Mouse (Mus musculus) retina, embryonic 14.5 days (tissue): ENCODE results near the gene Sgms1.

Source experiments
- DNase-seq: peaks from one replicate; pipeline ENCODE4 v3.0.0-alpha.2; 2015; ENCODE audit warnings: low spot score

The Sgms1 gene

GRCm38 (mm10) chr19:32292782-32293776, 96.4 kb downstream of the Sgms1 start:
- DNase-seq = no peak

- no peak for DNase-seq
Observed at GRCm38 (mm10) chr19:32292067-32292739, 97.3 kb downstream of the Sgms1 start.

DNA sequence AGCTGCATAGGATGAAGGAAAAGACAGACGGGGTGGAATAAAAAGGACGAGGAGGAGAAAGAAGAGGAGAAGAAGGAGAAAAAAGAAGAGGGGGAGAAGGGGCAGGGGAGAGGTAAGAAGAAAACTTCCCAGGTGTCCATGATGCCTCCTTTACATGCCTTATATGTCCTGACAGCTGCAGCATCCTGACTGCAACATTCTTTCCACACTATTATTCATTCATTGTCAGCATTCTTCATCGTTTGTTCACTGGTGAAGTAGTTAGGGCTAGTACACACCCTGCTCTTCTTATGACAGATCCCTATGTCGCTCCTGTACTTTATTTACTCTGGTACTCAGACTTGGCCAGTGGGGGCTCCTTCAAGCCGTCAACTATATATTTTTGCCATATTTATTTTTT, 98.4 kb downstream of the Sgms1 start:
- no peak for DNase-seq

DNA sequence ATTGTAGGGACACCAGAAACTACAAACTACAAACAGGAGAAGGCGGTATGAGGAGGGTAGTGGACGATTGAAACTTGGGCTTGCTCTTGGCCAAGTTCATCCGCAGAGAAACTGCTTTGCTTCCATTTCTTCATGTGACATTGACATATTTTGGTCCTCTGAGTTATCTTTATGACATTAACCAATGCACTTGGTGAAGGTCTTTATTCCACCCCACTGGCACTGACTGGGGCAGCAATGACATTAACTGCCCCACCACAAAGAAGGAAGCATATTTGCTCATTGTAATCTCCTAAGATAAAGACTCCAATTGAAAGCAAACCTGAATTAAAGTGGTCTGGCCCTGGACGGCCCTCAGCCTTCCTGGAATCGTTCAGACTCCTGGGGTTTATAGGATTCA, 100.6 kb downstream of the Sgms1 start:
- DNase-seq = no peak

GRCm38 (mm10) chr19:32287839-32288238, 101.7 kb downstream of the Sgms1 start:
- DNase-seq = no peak

GRCm38 (mm10) chr19:32285455-32285831, 104.1 kb downstream of the Sgms1 start:
- no peak for DNase-seq

DNA sequence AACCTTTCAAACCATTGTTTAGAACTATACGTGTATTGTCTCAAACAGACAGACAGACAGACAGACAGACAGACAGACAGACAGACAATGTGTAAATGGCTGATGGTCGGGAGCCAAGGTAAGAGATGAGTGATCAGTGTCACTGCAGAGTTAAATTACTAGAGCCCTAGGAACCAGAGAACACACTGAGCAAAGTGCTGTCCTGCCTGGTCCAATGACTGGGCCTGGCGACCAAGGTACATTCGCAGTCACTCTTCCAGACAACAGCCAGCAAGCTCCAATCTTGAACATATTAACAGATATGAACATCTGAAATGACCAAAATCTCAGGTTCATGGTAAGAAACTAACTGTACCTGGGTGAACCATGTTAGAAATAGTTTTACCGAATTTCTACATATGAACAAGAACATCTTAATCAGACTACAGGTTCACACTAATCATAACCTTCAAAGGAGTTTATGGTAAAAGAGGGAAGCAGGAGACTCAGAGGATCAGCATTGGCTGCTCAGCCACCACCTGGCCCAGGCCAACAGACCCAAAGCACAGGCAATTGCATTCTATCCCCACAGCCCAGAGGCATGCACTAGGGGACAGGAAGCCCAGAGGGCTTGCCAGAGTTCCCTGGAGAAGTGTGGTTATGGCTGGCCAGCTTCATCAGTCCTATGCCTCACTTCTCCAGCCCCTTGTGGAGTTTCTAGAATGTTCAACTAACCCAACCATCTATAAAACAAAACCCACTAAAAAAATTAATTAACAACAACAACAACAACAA, 104.6 kb downstream of the Sgms1 start:
- DNase-seq = no peak

DNA sequence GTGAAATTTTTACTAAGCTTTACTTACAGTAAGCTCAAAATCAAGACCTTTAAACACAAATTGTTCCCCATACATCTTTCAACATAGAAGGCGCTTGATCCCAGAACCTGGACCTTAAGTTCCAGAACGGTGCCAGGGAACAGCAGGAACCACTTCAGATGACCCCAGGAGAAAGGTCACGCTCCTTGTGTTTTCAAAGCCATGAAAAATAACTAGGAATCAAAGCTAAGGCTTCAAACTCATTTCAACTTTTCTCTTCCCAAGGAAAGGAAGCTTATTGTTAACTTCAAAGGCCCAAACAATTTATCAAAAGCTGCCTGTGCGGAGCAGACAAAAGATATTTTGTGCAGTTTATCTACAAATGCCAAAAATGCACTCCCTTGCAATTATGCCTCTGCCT, 107.6 kb downstream of the Sgms1 start:
- no peak for DNase-seq

DNA sequence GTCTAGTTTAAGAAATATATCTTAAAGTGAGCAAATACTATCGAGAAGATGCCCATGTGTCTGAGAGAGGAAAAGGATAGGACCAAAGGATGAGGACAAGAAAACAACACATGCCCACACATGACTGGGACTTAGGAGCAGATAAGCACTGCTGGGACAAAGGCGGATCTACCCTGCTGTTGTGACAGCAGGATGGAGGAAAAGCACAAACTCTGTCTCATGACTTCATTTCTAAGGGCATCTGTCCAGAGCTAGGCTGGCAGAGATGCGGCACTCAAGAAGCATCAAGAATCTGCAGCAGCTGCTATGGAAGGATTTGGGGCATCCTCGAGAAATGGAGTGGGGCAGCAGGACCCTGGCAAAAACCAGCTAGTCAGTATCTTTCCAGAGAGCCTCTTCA, 109.1 kb downstream of the Sgms1 start:
- DNase-seq = no peak

DNA sequence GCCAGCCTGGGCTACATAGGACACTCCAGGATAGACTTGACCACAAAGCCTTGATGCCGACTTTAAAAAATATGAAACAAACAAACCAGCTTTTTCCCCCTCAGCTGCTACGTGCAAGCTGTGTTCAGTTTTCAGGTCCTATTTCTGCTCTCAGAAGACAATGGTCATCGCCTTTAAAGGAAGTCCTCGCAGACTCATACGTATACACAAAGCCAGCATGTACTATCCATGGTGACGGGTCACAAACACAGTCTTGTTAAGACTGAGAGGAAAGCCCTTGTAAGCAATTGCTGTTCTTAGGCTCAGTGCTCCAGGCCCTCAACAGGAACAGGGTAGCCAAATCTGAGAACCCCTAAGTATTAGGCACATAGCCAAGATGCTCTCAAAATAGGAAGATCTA, 110.1 kb downstream of the Sgms1 start:
- no peak for DNase-seq

DNA sequence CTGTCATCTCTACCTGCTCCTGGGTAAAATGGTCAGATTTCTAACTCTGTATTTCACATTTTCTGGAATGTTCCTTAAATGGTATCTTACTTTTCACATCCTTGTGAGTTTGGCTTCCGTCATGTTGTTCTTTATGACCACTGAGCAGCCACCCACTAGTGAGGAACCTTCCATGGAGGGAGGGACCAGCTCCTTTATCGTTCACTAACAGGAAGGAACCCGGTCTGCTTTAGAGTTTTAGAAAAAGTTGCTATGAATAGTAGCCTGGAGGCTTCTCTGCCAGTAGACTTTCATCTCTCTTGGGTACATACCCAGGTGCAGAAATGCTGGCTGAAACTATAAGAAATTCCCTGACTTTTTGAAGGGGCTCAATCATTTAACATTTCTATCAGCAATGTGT, 111.6 kb downstream of the Sgms1 start:
- no peak for DNase-seq

DNA sequence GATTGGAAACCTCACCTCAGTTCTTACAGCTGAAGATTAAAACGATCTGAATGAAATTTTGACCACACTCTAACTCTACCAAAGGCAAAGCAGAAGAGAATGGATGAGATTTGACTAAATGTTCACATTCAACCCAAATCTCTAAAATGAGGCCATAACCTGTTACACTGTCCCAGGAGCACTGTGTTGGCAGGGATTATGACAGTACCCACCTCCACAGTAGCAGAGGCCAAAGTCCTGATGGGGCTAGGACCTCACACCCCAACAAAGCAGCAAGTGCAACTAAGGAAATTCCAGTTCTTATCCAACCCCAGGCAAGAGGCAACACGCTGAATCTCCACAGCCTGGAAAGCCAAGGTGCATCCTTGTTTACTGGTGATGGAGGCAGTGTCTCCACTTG, 112.2 kb downstream of the Sgms1 start:
- DNase-seq = no peak

- no peak for DNase-seq
Observed at GRCm38 (mm10) chr19:32276817-32277216, 112.7 kb downstream of the Sgms1 start.

DNA sequence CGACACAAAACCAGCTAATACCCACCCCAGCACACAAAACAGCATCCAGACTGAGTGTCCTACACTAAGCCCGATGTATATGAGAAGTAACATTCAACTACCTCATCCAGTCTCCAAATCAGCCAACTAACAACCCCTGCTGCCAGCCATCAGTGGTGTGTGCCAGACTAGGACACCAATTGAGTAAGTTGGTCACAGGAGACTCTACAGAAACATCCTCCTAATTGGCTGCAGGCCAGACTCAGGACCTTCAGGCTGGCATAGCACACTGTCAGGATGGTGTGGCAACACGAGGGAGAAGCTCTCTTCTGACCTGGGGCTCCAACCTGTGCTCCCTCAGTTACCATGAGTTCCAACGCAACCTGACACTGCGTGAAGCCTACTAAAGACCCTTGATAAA, 113.3 kb downstream of the Sgms1 start:
- no peak for DNase-seq

DNA sequence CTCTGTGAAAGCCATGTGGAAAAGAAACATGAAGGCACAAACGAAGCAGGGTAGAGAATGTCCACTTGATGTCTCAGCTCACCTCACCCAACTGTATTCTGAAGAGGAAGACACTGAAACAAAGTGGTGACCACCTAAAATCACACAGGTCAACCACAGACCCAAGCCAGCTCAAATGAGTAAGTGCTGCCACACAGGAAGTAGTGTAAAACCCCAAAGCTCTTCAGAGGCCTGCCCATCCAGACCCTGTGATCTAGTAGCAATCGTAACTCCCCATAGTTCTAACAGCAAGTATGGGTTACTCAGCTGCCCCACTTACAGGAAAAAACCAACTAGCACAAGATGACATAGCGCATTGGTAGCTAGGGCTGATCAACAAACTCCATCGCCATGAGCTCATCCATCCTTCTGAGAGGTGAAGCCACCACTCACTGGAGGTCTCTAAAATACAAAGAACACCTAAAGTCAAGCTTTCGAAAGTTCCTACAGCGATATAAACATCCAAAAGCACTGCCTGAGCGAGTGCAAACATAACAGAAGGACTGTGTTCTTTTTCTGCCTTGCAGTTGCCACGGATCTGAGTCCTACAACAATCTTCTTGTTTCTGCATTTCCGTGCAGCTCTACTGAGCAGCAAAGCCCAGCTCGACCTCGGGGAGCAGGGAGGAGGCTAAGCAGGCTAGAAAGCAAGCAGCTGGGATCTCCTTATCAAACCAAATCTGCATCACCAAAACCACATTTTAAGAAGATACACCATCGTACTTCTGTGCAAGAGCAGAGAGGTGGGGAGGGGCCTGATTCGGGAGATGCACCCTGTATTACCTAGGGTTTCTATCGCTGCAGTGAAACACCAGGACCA, 114.2 kb downstream of the Sgms1 start:
- no peak for DNase-seq

DNA sequence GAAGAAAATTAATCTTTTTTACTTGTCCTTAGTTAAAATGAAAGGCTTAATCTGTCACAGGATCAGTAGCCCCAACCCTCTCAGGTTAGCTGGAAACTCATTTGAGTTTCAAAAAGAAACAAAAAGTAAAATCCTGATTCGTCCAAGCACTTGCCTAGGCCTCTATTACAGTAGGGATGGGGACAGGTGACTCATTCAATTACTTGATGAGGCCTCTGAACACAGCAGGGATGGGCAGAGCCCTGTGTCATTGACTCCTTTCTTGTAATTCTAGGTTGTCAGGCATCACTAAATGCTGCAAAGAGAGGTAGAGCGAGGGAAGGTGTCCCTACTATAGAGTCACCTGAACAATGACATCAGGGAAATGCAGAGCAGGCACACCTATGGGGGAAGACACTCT, 115.4 kb downstream of the Sgms1 start:
- DNase-seq = no peak

GRCm38 (mm10) chr19:32273714-32274113, 115.8 kb downstream of the Sgms1 start:
- DNase-seq = no peak

GRCm38 (mm10) chr19:32272475-32273260, 116.8 kb downstream of the Sgms1 start:
- no peak for DNase-seq

DNA sequence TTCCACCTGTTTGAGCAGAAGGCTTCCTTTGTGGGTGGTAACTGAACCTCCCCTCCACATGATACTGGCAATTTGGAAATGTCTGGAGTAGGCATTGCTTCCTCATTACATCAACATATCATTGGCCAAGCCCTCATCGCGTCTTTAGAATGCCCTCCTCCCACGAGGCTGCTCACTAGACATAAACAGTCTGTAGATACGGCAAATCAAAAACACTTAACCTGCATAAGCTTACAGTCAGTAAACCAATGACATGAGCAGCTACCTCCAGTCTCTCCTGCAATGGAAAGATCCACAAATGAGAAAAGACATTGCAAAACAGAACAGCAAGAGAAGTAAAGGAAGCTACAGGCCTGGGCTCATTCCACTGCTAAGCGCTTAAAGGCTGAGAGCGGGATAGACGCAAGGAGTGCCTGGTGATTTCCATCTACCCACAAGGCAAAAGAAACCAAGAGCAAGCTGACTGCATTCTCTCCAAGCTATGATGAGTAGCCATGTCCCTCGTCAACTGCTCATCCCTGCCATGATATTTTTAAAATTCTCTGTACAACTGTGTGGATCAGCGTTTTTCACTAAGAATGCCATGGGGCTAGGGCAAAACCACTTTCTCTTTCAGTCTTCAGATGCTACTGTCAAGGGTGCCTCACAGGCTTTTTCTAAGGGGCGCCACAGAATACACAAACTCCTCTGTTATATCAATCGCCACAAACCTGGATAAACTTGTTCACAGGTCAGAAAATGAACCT, 117.9 kb downstream of the Sgms1 start:
- no peak for DNase-seq

DNA sequence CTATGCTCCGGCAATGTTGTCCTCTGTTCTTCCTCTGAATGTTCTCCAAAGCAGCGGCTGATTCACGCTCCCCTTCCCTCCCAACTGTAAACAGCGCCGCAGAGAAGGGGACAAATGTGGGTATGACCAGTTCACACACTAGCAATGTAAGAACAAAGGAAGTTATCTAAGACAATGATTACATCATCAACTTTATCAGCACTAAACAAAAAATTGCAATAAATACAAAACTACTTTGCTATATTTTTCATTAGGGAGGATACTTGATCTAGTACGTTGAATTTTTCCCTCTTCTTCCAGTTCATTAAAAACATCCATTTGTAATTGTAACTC, 119.7 kb downstream of the Sgms1 start:
- DNase-seq = no peak
